Mouse (Mus musculus) embryonic facial prominence, embryonic 11.5 days (tissue): Measurements from ENCODE around the gene Prkn. TPM values are rescaled to one million over a fixed set of nuclear protein-coding genes. Genes with fewer than 3 reads are reported as not detected.

Experiments used
- ATAC-seq: fragments of 200-750 bp; cut with Nextera tagmentation; replicated peaks from 2 replicates; pipeline ENCODE4 v1.8.0; 2017; ENCODE audit warnings: low read depth; ENCODE audit not compliant: insufficient number of reproducible peaks, low FRiP score, low TSS enrichment
- DNase-seq: peaks from one replicate; pipeline ENCODE4 v3.0.0-alpha.2; 2015; ENCODE audit warnings: low spot score
- H3K27ac ChIP-seq: fragments of 300-500 bp; sonication (generic); replicated peaks from 2 replicates; pipeline ENCODE4 v1.5.1; 2014; ENCODE audit warnings: mild to moderate bottlenecking, low read depth, low read length, control low read depth
- H3K27me3 ChIP-seq: fragments of 300-500 bp; sonication (generic); 2 replicates; pipeline ENCODE4 v1.6.1; 2014; ENCODE audit warnings: mild to moderate bottlenecking, low read length, moderate library complexity, mixed read lengths; ENCODE audit not compliant: control insufficient read depth, insufficient read depth
- H3K36me3 ChIP-seq: fragments of 300-500 bp; sonication (generic); replicated peaks from 2 replicates; pipeline ENCODE4 v1.6.1; 2014; ENCODE audit warnings: low read depth, mild to moderate bottlenecking, low read length, moderate library complexity, mixed read lengths; ENCODE audit not compliant: control insufficient read depth, insufficient read depth
- H3K4me1 ChIP-seq: fragments of 300-500 bp; sonication (generic); 2 replicates; pipeline ENCODE4 v1.6.1; 2014; ENCODE audit warnings: low read length, mixed read lengths; ENCODE audit not compliant: control insufficient read depth, insufficient read depth
- H3K4me2 ChIP-seq: fragments of 300-500 bp; sonication (generic); 2 replicates; pipeline ENCODE4 v1.6.1; 2014; ENCODE audit warnings: low read depth, mild to moderate bottlenecking, control low read depth, low read length, moderate library complexity
- H3K4me3 ChIP-seq: fragments of 300-500 bp; sonication (generic); 2 replicates; pipeline ENCODE4 v1.5.1; 2014; ENCODE audit warnings: low read depth, low read length, control low read depth
- H3K9ac ChIP-seq: fragments of 300-500 bp; sonication (generic); replicated peaks from 2 replicates; pipeline ENCODE4 v1.6.1; 2014; ENCODE audit warnings: mild to moderate bottlenecking, control low read depth, low read length
- H3K9me3 ChIP-seq: fragments of 300-500 bp; sonication (generic); replicated peaks from 2 replicates; pipeline ENCODE4 v1.6.1; 2016; ENCODE audit warnings: mild to moderate bottlenecking, low read length, inconsistent platforms, mixed read lengths; ENCODE audit not compliant: control insufficient read depth
- WGBS: fragments of 180-500 bp; shearing (Covaris S2); extraction: QIAGEN DNeasy Blood & Tissue Kit; methylation state at CpG from one replicate; pipeline ENCODE4 v1.1.7; 2014; 5-methylcytosine and 5-hydroxymethylcytosine counted together
- polyA plus RNA-seq: library from polyadenylated mRNA; unstranded; fragments of >200 nt; fragmentation: Nextera tagmentation; extraction: Ambion mirVana; gene quantifications from 2 replicates; pipeline ENCODE4 v1.2.1, GENCODE M21; 2014

Gene Prkn
- polyA plus RNA-seq, 1 experiment from 2014 or later, result 0.97 TPM

- Histone ChIP-seq H3K9me3 (no peaks in the 10 kb centered on the region), H3K4me3 (no peak overlapping the region), H3K27ac (no peak overlapping the region), H3K9ac (no peak overlapping the region), H3K4me1 (no peaks in the 10 kb centered on the region), H3K36me3 (no peaks in the 10 kb centered on the region), H3K27me3 (no peaks in the 10 kb centered on the region), H3K4me2 (no peak overlapping the region)
- DNase-seq (no peak), ATAC-seq (no peak)
- 88% methylated on average over 3 of the region's 3 CpGs for WGBS
Observed at GRCm38 (mm10) chr17:11107007-11107406, 266.8 kb downstream of the Prkn start.

- no peaks in the 10 kb centered on the region for H3K36me3 ChIP-seq
- DNase-seq, result no peak
- H3K4me3 ChIP-seq, result no peak overlapping the region
- 56% methylated on average over 2 of the region's 2 CpGs for WGBS
- no peak for ATAC-seq
- no peak overlapping the region for H3K27ac ChIP-seq
- H3K9me3 ChIP-seq, result no peaks in the 10 kb centered on the region
- H3K4me2 ChIP-seq, result no peak overlapping the region
- no peaks in the 10 kb centered on the region for H3K4me1 ChIP-seq
- H3K9ac ChIP-seq, result no peak overlapping the region
- no peaks in the 10 kb centered on the region for H3K27me3 ChIP-seq
Observed at GRCm38 (mm10) chr17:11107916-11108315, 267.7 kb downstream of the Prkn start.

- Histone ChIP-seq H3K36me3 (no peaks in the 10 kb centered on the region), H3K4me3 (no peak overlapping the region), H3K4me2 (no peak overlapping the region), H3K27ac (no peak overlapping the region), H3K4me1 (no peaks in the 10 kb centered on the region), H3K9ac (no peak overlapping the region), H3K9me3 (no peaks in the 10 kb centered on the region), H3K27me3 (no peaks in the 10 kb centered on the region)
- 80% methylated on average over 10 of the region's 10 CpGs for WGBS
- ATAC-seq, result no peak
- no peak for DNase-seq
Observed at GRCm38 (mm10) chr17:11117508-11117907, 277.3 kb downstream of the Prkn start.

GRCm38 (mm10) chr17:11124048-11124447 is 283.9 kb downstream of the Prkn start:
- no peaks in the 10 kb centered on the region for H3K4me1 ChIP-seq
- no peak overlapping the region for H3K27ac ChIP-seq
- H3K9ac ChIP-seq, result no peak overlapping the region
- no peak for ATAC-seq
- 87% methylated on average over 7 of the region's 7 CpGs for WGBS
- H3K9me3 ChIP-seq, result no peaks in the 10 kb centered on the region
- DNase-seq, result no peak
- no peak overlapping the region for H3K4me2 ChIP-seq
- H3K4me3 ChIP-seq, result no peak overlapping the region
- no peaks in the 10 kb centered on the region for H3K36me3 ChIP-seq
- no peaks in the 10 kb centered on the region for H3K27me3 ChIP-seq

GRCm38 (mm10) chr17:11127217-11127616 is 287.0 kb downstream of the Prkn start:
- H3K4me1 ChIP-seq, result no peaks in the 10 kb centered on the region
- H3K27me3 ChIP-seq, result no peaks in the 10 kb centered on the region
- no peak overlapping the region for H3K9ac ChIP-seq
- no peak overlapping the region for H3K4me3 ChIP-seq
- H3K9me3 ChIP-seq, result no peaks in the 10 kb centered on the region
- H3K4me2 ChIP-seq, result no peak overlapping the region
- DNase-seq, result no peak
- ATAC-seq, result no peak
- 82% methylated on average over 1 of the region's 1 CpGs for WGBS
- H3K36me3 ChIP-seq, result no peaks in the 10 kb centered on the region
- no peak overlapping the region for H3K27ac ChIP-seq

- Histone ChIP-seq H3K9ac (no peak overlapping the region), H3K4me2 (no peak overlapping the region), H3K4me1 (no peaks in the 10 kb centered on the region), H3K36me3 (no peaks in the 10 kb centered on the region), H3K27me3 (no peaks in the 10 kb centered on the region), H3K4me3 (no peak overlapping the region), H3K9me3 (no peaks in the 10 kb centered on the region), H3K27ac (no peak overlapping the region)
- ATAC-seq, result no peak
- no peak for DNase-seq
- WGBS, result 80% methylated on average over 4 of the region's 4 CpGs
Observed at GRCm38 (mm10) chr17:11130919-11131318, 290.7 kb downstream of the Prkn start.

GRCm38 (mm10) chr17:11142321-11142720 is 302.1 kb downstream of the Prkn start:
- DNase-seq, result no peak
- H3K4me3 ChIP-seq, result no peak overlapping the region
- no peaks in the 10 kb centered on the region for H3K9me3 ChIP-seq
- H3K36me3 ChIP-seq, result no peaks in the 10 kb centered on the region
- 88% methylated on average over 5 of the region's 5 CpGs for WGBS
- no peak overlapping the region for H3K27ac ChIP-seq
- no peak overlapping the region for H3K9ac ChIP-seq
- H3K4me2 ChIP-seq, result no peak overlapping the region
- ATAC-seq, result no peak
- H3K27me3 ChIP-seq, result no peaks in the 10 kb centered on the region
- H3K4me1 ChIP-seq, result no peaks in the 10 kb centered on the region

- Histone ChIP-seq H3K9me3 (no peaks in the 10 kb centered on the region), H3K4me3 (no peak overlapping the region), H3K27ac (no peak overlapping the region), H3K27me3 (no peaks in the 10 kb centered on the region), H3K4me1 (no peaks in the 10 kb centered on the region), H3K9ac (no peak overlapping the region), H3K36me3 (no peaks in the 10 kb centered on the region), H3K4me2 (no peak overlapping the region)
- DNase-seq (no peak), ATAC-seq (no peak)
- WGBS, result 85% methylated on average over 3 of the region's 3 CpGs
Observed at GRCm38 (mm10) chr17:11156119-11156518, 315.9 kb downstream of the Prkn start.
